Mouse (Mus musculus): ENCODE results near the gene Ece1. TPM values are rescaled to one million over a fixed set of nuclear protein-coding genes. Genes with fewer than 3 reads are reported as not detected.

The Ece1 gene
- polyA plus RNA-seq, 1 experiment from 2014 or later, result 77.4 TPM

DNA sequence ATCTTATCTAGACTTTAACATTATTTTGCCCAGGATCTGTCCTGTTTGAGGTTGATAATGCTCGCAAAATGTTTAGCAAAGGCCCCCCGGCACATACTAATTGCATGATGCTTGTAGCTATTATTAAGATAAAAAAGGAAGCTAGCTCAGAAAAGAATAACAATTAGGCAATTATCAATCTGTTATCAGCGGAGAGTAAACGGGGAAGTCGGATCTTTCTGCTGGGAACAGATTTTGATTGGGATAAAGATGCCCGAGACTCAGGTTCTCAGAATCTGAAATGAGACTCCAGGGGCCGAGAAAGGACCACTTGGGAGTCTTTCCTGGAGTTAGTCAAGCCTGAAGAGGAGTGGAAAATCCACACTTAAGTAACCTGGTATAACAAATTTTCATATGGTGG lies 129.2 kb downstream of the Ece1 start:
- Histone ChIP-seq H3K27me3 (replicated peaks) (peaks cover 8% of the 10 kb centered on the region; the same call in 1 of the 2 replicates), H3K4me2 (no peak overlapping the region), H3K4me1 (peaks cover 22% of the 10 kb centered on the region), H3K36me3 (peaks cover 5% of the 10 kb centered on the region), H3K27ac (replicated peaks) (no peak overlapping the region), H3K4me3 (no peak overlapping the region), H3K9ac (no peak overlapping the region), H3K9me3 (no peaks in the 10 kb centered on the region)
- no peak for ATAC-seq (ENCODE audit: extremely low read depth, insufficient number of reproducible peaks, low FRiP score, low TSS enrichment)
- WGBS, result 68% methylated on average over 7 of the region's 7 CpGs

DNA sequence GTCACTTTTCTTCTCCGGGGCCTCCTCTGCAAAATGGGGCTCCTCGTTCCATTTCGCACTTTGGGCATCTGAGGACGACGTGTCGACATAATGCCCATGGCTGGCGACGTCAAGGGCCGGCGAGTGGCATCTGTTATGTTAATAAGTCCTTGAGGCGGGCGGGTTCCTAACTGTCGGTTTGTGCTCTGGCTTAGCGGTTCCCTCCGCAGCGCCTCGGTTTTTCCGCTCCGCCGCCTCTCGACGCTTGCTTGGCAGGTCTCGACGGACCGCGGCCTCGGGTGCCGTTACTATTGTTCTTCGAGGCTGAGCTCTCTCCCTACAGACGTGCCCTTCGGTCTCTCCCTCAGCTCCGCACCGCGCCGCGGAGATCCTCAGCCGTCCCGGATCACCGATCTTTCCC lies 130.9 kb downstream of the Ece1 start, which contains the start of gene Eif4g3:
Gene Eif4g3, plus strand, starts transcription at position 133 of the 400 bp plus-strand sequence.
- peaks cover 32% of the 10 kb centered on the region for H3K4me1 ChIP-seq
- peak; percentile 27; the same call in 1 of the 2 replicates for ATAC-seq (ENCODE audit: extremely low read depth, insufficient number of reproducible peaks, low FRiP score, low TSS enrichment)

DNA sequence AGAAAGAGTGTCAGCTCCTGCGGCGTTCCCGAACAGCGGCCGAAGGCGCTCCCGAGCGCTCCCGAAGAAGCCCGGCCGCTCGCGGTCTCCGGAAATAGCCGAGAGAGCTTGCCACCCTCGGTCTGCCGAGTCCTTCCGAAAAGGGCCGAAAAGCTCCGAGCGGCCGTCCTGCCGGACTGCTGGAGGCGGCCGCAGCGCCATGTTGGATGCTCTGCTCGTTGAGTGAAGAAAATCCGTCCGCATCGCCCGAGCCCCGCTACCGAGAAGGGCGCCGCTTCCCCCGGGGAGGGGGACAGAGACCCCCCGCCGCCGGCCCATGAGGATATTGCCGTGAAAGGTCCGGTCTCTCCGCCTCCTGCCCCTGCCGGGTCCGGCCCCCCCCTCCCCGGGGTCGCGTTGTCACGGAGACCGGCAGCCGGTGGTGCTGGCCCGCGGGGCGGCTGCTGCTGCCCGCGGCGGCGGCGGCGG lies 131.3 kb downstream of the Ece1 start:
- peak overlapping the region; percentile 99 for H3K9ac ChIP-seq
- peak; percentile 79 for ATAC-seq (ENCODE audit: extremely low read depth, insufficient number of reproducible peaks, low FRiP score, low TSS enrichment)
- H3K27ac ChIP-seq (replicated peaks), result peak overlapping the region; percentile 90
- H3K4me1 ChIP-seq, result peaks cover 32% of the 10 kb centered on the region
- peaks cover 8% of the 10 kb centered on the region; the same call in 1 of the 2 replicates for H3K27me3 ChIP-seq (replicated peaks)
- H3K4me2 ChIP-seq, result peak overlapping the region; percentile 76
- peaks cover 22% of the 10 kb centered on the region for H3K36me3 ChIP-seq
- WGBS, result under 1% methylated on average over 59 of the region's 59 CpGs
- no peaks in the 10 kb centered on the region for H3K9me3 ChIP-seq
- peak overlapping the region; percentile 98 for H3K4me3 ChIP-seq

More for the DNA sequence above, 130.9 kb downstream of the Ece1 start, which contains the start of gene Eif4g3:
- Histone ChIP-seq H3K27ac (replicated peaks) (peak within 1 kb of the TSS; percentile 90), H3K9ac (peak within 1 kb of the TSS; percentile 99), H3K4me3 (peak within 1 kb of the TSS; percentile 98), H3K36me3 (peaks cover 17% of the 10 kb centered on the region), H3K27me3 (replicated peaks) (peaks cover 8% of the 10 kb centered on the region; the same call in 1 of the 2 replicates), H3K9me3 (no peaks in the 10 kb centered on the region), H3K4me2 (peak within 1 kb of the TSS; percentile 76)
- 3% methylated on average over 39 of the region's 39 CpGs for WGBS

DNA sequence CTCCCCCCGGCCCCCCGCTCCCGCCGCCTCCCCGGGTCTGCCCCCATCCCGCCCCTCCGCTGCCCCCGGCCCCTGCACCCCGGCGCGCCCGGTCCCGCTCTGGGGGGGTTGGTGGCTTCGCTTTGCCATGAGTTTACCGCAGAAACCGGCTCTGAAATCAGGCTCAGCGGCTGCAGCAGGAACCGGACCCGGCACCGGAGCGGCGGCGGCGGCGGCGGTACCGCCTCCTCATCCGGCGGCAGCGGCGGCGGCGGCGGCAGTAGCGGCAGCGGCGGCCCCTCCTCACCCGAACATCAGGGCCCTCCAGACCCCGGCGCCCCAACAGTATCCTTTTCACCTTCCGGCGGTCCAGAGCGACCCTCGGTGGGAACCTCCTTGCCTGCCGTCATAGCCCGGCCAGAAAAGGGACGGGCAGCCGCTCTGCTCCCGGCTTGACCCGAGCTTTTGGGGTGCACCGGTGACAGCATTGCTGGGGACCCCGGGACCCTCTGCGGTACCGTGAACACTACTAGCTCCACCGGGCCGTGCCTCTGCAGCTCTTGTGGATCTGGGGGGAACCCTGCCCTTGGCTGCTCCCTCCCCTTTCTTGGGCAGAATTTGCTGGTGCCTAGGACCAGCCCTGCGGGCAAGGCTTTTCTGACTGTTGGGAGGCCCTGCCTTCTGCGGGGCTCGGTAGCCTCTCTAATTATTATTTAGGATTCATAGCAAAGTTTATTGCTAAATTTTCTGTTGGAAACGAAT lies 132.0 kb downstream of the Ece1 start:
- Histone ChIP-seq H3K36me3 (peaks cover 28% of the 10 kb centered on the region), H3K9me3 (no peaks in the 10 kb centered on the region), H3K4me2 (peak overlapping the region; percentile 76), H3K27ac (replicated peaks) (peak overlapping the region; percentile 90), H3K4me3 (peak overlapping the region; percentile 98), H3K4me1 (peaks cover 32% of the 10 kb centered on the region), H3K9ac (peak overlapping the region; percentile 99), H3K27me3 (replicated peaks) (peaks cover 8% of the 10 kb centered on the region; the same call in 1 of the 2 replicates)
- no peak for ATAC-seq (ENCODE audit: extremely low read depth, insufficient number of reproducible peaks, low FRiP score, low TSS enrichment)
- WGBS, result 1% methylated on average over 33 of the region's 60 CpGs

DNA sequence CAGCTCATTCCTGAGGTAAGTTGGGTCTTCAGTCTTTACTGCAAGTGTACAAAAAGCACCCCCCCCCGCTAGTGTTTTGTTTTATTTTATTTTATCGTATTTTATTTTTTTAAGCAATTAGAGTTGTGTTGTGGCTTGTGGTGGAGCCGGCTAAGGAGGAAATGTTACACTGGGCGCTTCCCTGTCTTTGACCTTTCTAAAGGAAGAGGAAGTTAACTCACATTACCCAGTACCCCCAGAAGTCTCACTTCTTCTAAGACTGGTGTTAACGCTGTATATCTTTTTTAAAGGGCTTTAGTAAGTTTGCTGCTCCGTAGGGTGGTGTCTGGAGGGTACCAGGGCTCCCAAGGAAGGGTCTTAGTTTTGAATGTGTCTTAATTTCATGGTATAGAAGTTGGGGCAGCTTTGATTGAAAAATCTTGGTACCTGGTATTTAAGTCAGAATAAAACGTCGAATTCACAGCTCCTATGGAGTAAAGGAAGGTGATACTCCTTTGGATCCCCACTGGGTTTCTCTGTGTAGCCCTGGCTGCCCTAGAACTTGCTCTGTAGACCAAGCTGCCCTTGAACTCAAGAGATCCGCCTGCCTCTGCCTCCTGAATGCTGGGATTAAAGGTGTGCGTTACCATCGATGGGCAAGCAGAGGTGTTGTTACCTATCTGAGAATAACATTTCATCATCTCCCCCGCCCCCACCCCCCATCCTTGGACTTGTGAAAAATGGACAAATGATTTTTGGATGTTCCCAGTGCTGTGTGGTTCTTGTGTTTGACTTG lies 132.7 kb downstream of the Ece1 start:
- H3K36me3 ChIP-seq, result peaks cover 36% of the 10 kb centered on the region
- WGBS, result 42% methylated on average over 12 of the region's 12 CpGs
- peak overlapping the region; percentile 76 for H3K4me2 ChIP-seq
- peak overlapping the region; percentile 98 for H3K4me3 ChIP-seq
- H3K9me3 ChIP-seq, result no peaks in the 10 kb centered on the region
- peaks cover 36% of the 10 kb centered on the region for H3K4me1 ChIP-seq
- no peak for ATAC-seq (ENCODE audit: extremely low read depth, insufficient number of reproducible peaks, low FRiP score, low TSS enrichment)
- H3K9ac ChIP-seq, result peak overlapping the region; percentile 99
- peak overlapping the region; percentile 90 for H3K27ac ChIP-seq (replicated peaks)
- peaks cover 8% of the 10 kb centered on the region; the same call in 1 of the 2 replicates for H3K27me3 ChIP-seq (replicated peaks)

DNA sequence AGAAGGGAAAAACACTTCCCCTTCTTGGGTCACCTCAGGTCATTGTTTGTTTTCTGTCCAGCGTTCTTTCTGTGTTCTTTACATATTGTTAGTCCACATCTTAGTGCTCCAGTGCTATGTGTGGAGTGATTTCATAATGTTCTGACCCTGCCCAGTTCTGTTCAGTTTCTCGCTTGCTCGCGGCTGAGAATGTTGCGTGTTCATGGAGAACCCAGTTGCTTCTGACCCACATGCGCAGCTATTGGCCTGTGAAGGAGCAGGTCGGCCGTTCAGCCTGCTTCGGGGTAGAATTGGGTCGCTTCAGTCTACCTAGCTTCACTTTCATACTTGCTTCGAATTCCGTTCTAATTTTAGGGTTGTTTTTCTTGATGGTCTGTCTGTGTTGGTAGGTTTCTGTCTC lies 133.4 kb downstream of the Ece1 start:
- ATAC-seq (ENCODE audit: extremely low read depth, insufficient number of reproducible peaks, low FRiP score, low TSS enrichment), result no peak
- 0 out of 2 replicates have a peak overlapping the region, but pooled peaks have one; percentile 29 for H3K27ac ChIP-seq (replicated peaks)

DNA sequence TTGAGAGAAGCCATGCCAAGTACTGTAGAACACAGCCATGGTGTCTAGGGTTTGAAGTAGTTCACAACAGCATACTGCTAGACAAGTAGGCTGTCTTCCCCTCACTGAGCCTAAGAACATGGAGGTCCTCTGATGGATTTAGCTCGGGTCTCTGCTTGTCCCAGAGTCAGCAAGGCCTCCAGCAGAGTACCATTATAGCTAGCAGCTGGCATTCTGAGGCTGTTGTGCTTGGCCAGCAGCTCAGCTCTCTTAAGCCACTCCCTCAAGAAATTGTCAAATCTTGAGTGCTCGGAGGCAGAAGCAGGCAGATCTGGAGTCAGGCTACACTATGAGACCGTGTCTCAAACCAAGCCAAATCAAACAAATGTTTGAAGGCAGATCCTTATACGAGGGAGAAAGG lies 136.2 kb downstream of the Ece1 start:
- no peak for ATAC-seq (ENCODE audit: extremely low read depth, insufficient number of reproducible peaks, low FRiP score, low TSS enrichment)
- Histone ChIP-seq H3K4me1 (peaks cover 51% of the 10 kb centered on the region), H3K27ac (replicated peaks) (no peak overlapping the region), H3K36me3 (peaks cover 55% of the 10 kb centered on the region), H3K9ac (no peak overlapping the region), H3K4me2 (no peak overlapping the region), H3K9me3 (no peaks in the 10 kb centered on the region), H3K4me3 (no peak overlapping the region), H3K27me3 (replicated peaks) (no peaks in the 10 kb centered on the region)
- 72% methylated on average over 4 of the region's 4 CpGs for WGBS

More for the DNA sequence above, 133.4 kb downstream of the Ece1 start:
- Histone ChIP-seq H3K27me3 (replicated peaks) (peaks cover 8% of the 10 kb centered on the region; the same call in 1 of the 2 replicates), H3K4me3 (peak overlapping the region; percentile 98), H3K4me1 (peaks cover 41% of the 10 kb centered on the region), H3K36me3 (peaks cover 36% of the 10 kb centered on the region), H3K9ac (peak overlapping the region; percentile 99), H3K9me3 (no peaks in the 10 kb centered on the region), H3K4me2 (peak overlapping the region; percentile 76)
- WGBS, result 46% methylated on average over 12 of the region's 12 CpGs

DNA sequence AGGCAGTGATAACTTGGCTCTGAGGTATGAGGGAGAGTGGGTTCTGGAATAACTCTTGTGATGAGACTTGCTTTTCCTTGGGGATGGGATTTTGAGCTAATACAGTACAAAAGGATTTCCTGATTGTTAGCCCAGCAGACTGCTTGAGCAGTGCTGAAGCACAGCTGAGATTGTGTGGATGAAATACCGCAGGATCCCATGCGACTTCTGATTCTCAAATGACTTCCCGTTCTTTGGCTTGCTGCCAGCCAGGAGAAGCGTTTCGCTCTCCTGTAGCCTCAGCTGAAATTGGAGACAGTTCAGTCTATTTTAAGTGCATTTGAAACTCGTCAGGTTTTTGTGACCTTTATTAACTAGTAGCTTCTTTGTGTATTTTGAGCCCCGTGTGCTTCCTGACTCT lies 138.6 kb downstream of the Ece1 start:
- no peaks in the 10 kb centered on the region for H3K9me3 ChIP-seq
- no peak for ATAC-seq (ENCODE audit: extremely low read depth, insufficient number of reproducible peaks, low FRiP score, low TSS enrichment)
- H3K36me3 ChIP-seq, result peaks cover 74% of the 10 kb centered on the region
- H3K27ac ChIP-seq (replicated peaks), result peak overlapping the region; percentile 30
- 0 out of 2 replicates have a peak overlapping the region, but pooled peaks have one; percentile 11 for H3K4me3 ChIP-seq
- peaks cover 39% of the 10 kb centered on the region for H3K4me1 ChIP-seq
- peak overlapping the region; percentile 56 for H3K4me2 ChIP-seq
- WGBS, result 21% methylated on average over 7 of the region's 7 CpGs
- peak overlapping the region; percentile 47; the same call in 1 of the 2 replicates for H3K9ac ChIP-seq
- H3K27me3 ChIP-seq (replicated peaks), result no peaks in the 10 kb centered on the region

DNA sequence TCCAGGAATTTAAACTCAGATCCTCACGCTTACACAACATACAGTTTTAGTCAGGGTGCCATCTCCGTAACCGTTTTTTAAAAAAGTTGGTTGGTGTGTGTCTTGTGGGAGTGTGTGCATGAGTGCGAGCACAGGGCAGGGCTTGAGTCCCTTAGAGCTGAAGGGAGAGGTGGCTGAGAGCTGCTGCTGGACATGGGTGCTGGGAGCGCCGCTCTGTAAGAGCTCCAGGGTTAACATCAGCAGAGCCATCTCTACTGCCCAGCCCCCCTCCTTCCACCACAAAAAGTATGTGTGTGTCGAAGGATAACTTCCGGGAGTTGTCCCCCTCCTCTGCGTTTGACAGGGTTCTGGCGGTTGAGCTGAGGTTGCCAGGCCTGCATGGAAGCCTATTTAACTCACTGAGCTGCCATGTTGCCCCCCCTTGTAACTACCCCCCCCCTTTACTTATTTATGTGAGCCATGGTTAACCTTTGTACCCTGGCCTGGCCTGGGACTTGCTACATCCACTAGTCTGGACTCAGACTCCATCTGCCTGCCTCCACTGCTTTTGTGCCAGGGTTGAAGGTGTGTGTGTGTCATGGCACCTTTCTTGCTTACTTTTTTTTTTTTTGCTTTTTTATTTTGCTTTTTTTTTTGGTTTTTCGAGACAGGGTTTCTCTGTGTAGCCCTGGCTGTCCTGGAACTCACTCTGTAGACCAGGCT lies 142.0 kb downstream of the Ece1 start:
- H3K27me3 ChIP-seq (replicated peaks), result no peaks in the 10 kb centered on the region
- no peak overlapping the region for H3K4me2 ChIP-seq
- H3K27ac ChIP-seq (replicated peaks), result no peak overlapping the region
- H3K36me3 ChIP-seq, result peaks cover 72% of the 10 kb centered on the region
- H3K4me1 ChIP-seq, result peaks cover 25% of the 10 kb centered on the region
- ATAC-seq (ENCODE audit: extremely low read depth, insufficient number of reproducible peaks, low FRiP score, low TSS enrichment), result no peak
- H3K9ac ChIP-seq, result no peak overlapping the region
- WGBS, result 81% methylated on average over 11 of the region's 11 CpGs
- no peak overlapping the region for H3K4me3 ChIP-seq
- H3K9me3 ChIP-seq, result no peaks in the 10 kb centered on the region

DNA sequence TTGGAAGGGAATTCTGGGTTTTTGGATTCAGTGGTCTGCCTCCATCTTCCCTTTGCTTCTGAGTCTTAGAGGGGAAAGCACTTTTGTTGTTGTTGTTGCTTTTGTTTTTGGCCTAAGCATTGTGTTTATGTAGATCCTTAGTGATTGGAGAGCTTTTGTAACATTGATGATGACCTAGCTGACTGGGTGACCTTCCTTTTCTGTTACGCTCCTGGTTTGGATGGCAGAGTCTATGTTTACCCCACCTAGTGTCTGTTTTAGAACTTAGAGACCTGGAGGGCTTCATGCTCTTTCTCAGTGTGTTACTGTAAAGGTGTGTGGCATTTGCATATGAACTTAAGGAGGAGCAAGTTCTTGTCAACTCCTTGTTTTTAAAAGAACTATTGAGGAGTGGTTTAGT lies 143.7 kb downstream of the Ece1 start:
- Histone ChIP-seq H3K4me2 (no peak overlapping the region), H3K36me3 (peaks cover 81% of the 10 kb centered on the region), H3K4me1 (peaks cover 12% of the 10 kb centered on the region), H3K27me3 (replicated peaks) (no peaks in the 10 kb centered on the region), H3K4me3 (no peak overlapping the region), H3K27ac (replicated peaks) (no peak overlapping the region), H3K9ac (no peak overlapping the region), H3K9me3 (no peaks in the 10 kb centered on the region)
- ATAC-seq (ENCODE audit: extremely low read depth, insufficient number of reproducible peaks, low FRiP score, low TSS enrichment), result no peak
- 83% methylated on average over 1 of the region's 1 CpGs for WGBS
